Mouse (Mus musculus) hindbrain, embryonic 13.5 days (tissue): ENCODE data around the gene Hoxd4. TPM values are rescaled to one million over a fixed set of nuclear protein-coding genes. Genes with fewer than 3 reads are reported as not detected.

Experiments used
- ATAC-seq: fragments of 200-750 bp; cut with Nextera tagmentation; 2 replicates; pipeline ENCODE4 v1.8.0; 2017; ENCODE audit warnings: moderate TSS enrichment; ENCODE audit not compliant: low FRiP score
- H3K27ac ChIP-seq: fragments of 300-500 bp; sonication (generic); 2 replicates; pipeline ENCODE4 v1.5.1; 2015; ENCODE audit warnings: inconsistent platforms, mild to moderate bottlenecking, moderate library complexity
- H3K27me3 ChIP-seq: fragments of 300-500 bp; sonication (generic); 2 replicates; pipeline ENCODE4 v1.6.1; 2015; ENCODE audit warnings: mild to moderate bottlenecking, inconsistent platforms
- H3K36me3 ChIP-seq: fragments of 300-500 bp; sonication (generic); 2 replicates; pipeline ENCODE4 v1.6.1; 2015; ENCODE audit warnings: mild to moderate bottlenecking, inconsistent platforms
- H3K4me1 ChIP-seq: fragments of 300-500 bp; sonication (generic); replicated peaks from 2 replicates; pipeline ENCODE4 v1.6.1; 2015; ENCODE audit warnings: inconsistent platforms
- H3K4me2 ChIP-seq: fragments of 300-500 bp; sonication (generic); 2 replicates; pipeline ENCODE4 v1.6.1; 2015; ENCODE audit warnings: inconsistent platforms, mild to moderate bottlenecking, moderate library complexity
- H3K4me3 ChIP-seq: fragments of 300-500 bp; sonication (generic); 2 replicates; pipeline ENCODE4 v1.5.1; 2015; ENCODE audit warnings: mild to moderate bottlenecking, inconsistent platforms
- H3K9ac ChIP-seq: fragments of 300-500 bp; sonication (generic); 2 replicates; pipeline ENCODE4 v1.6.1; 2015; ENCODE audit warnings: mild to moderate bottlenecking, inconsistent platforms
- H3K9me3 ChIP-seq: fragments of 300-500 bp; sonication (generic); 2 replicates; pipeline ENCODE4 v1.6.1; 2016; ENCODE audit warnings: inconsistent platforms
- WGBS: fragments of 180-500 bp; shearing (Covaris S2); methylation state at CpG from one replicate; pipeline ENCODE4 v1.1.7; 2015; 5-methylcytosine and 5-hydroxymethylcytosine counted together
- polyA plus RNA-seq: library from polyadenylated mRNA; unstranded; fragments of >200 nt; fragmentation: Nextera tagmentation; extraction: Ambion mirVana; gene quantifications from 2 replicates; pipeline ENCODE4 v1.2.1, GENCODE M21; 2015

The Hoxd4 gene
- polyA plus RNA-seq, 1 experiment from 2014 or later, result 4.2 TPM

DNA sequence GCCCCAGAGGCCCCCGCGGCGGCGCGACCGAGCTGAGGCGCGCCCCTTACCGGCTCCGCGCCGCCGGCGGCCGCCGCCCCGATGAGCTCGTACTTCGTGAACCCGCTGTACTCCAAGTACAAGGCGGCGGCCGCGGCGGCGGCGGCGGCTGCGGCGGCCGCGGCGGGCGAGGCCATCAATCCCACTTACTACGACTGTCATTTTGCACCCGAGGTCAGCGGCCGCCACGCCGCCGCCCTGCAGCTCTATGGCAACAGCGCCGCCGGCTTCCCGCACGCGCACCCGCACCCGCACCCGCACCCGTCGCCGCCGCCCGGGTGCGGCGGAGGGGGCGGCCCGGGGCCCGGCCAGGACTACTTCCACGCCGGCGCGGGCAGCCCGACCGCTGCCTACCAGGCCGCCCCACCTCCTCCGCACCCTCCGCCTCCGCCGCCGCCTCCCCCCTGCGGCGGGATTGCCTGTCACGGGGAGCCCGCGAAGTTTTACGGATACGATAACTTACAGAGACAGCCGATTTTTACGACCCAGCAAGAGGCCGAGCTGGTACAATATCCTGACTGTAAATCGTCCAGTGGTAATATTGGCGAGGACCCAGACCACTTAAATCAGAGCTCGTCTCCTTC is 6.2 kb upstream of the Hoxd4 start:
- peak overlapping the region; percentile 37 for H3K4me3 ChIP-seq
- WGBS, result 0% methylated on average over 39 of the region's 85 CpGs
- no peak for ATAC-seq
- peaks cover 11% of the 10 kb centered on the region for H3K4me1 ChIP-seq
- H3K9ac ChIP-seq, result peak overlapping the region; percentile 53; the same call in 1 of the 2 replicates
- H3K9me3 ChIP-seq, result no peaks in the 10 kb centered on the region
- peak overlapping the region; percentile 53 for H3K27ac ChIP-seq
- H3K36me3 ChIP-seq, result no peaks in the 10 kb centered on the region
- H3K27me3 ChIP-seq, result peaks cover 96% of the 10 kb centered on the region
- peak overlapping the region; percentile 52 for H3K4me2 ChIP-seq

GRCm38 (mm10) chr2:74706393-74706960 is 5.3 kb upstream of the Hoxd4 start:
- WGBS, result 3% methylated on average over 13 of the region's 13 CpGs

DNA sequence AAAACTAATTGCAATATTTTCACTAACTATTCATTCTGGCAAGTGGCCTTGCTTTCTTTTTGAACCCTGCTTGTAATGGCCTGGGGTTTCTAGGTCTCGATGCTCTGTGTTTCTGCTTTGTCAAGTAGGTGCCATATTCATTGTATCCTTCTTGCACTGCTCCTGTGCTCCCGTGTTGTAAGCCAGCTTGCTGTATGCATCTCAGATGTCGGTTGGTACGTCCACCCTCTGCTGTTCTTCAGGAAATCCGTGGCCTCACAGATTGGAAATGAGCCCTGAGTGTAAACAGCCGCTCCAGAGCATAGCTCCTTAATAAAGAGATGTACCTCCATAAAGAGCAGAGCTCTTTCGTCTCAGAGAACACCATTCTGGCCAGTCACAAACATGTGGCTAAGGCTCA is 4.1 kb upstream of the Hoxd4 start:
- Histone ChIP-seq H3K27me3 (peaks cover 97% of the 10 kb centered on the region), H3K36me3 (no peaks in the 10 kb centered on the region), H3K4me1 (peaks cover 18% of the 10 kb centered on the region), H3K4me3 (peak overlapping the region; percentile 7; the same call in 1 of the 2 replicates), H3K4me2 (0 out of 2 replicates have a peak overlapping the region, but pooled peaks have one; percentile 4), H3K9me3 (no peaks in the 10 kb centered on the region), H3K9ac (no peak overlapping the region), H3K27ac (no peak overlapping the region)
- WGBS, result 9% methylated on average over 7 of the region's 7 CpGs
- ATAC-seq, result no peak

More at GRCm38 (mm10) chr2:74706393-74706960, 5.3 kb upstream of the Hoxd4 start:
- no peak for ATAC-seq
- no peaks in the 10 kb centered on the region for H3K36me3 ChIP-seq
- H3K27me3 ChIP-seq, result peaks cover 95% of the 10 kb centered on the region
- 0 out of 2 replicates have a peak overlapping the region, but pooled peaks have one; percentile 11 for H3K4me2 ChIP-seq
- no peaks in the 10 kb centered on the region for H3K9me3 ChIP-seq
- H3K27ac ChIP-seq, result no peak overlapping the region
- H3K9ac ChIP-seq, result no peak overlapping the region
- peaks cover 11% of the 10 kb centered on the region for H3K4me1 ChIP-seq
- H3K4me3 ChIP-seq, result peak overlapping the region; percentile 2; the same call in 1 of the 2 replicates

- Histone ChIP-seq H3K4me2 (no peak overlapping the region), H3K4me3 (no peak overlapping the region)
- WGBS, result 7% methylated on average over 4 of the region's 4 CpGs
Measured at GRCm38 (mm10) chr2:74708676-74709075, 3.1 kb upstream of the Hoxd4 start.

DNA sequence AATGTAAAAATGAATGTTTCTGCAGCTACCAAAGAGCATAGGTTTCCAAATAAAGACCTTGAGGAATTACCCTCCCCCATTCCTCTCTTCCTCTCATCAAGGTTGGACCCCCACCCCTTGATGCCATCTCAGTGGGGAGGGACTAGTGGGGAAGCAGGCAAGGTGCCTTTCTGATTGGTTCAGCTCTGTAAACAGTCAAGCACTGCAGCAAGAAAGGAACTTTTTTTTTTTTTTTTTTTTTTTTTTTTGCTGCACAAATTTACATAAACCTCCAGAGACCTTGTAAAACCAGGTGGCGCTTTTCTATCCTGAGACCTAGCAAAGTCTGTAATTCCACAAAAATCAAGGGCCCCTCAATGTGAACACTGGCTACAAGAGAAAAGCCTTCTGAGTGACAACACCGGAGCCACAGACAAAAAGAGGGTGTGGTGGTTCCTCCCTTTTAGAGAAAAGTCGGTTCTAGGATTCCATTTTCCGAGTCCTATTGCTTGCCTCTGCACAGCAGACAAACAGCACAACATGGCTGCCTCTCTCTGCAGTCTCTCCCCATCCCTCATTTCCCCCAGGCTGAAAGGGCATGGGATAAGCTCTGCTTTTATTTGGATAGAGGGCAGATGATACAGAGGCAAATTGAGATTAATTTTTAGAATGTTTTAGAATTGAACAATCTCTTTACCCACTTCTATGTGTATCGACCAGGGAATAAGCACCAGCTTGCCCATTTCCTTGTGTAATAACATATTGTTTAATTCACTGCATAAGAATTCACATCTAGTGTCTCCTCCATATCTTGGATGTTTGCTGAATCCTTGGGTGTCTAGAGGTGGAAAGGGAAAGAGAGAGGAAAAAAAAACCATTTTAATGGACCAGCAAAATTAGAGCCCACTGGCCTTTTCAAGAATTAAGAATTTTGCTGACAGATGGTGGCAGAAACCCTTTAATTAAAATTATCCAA is 2.0 kb upstream of the Hoxd4 start:
- peaks cover 96% of the 10 kb centered on the region for H3K27me3 ChIP-seq
- 4% methylated on average over 5 of the region's 5 CpGs for WGBS
- no peak overlapping the region for H3K4me2 ChIP-seq
- H3K4me1 ChIP-seq, result peaks cover 18% of the 10 kb centered on the region
- H3K9ac ChIP-seq, result no peak overlapping the region
- H3K36me3 ChIP-seq, result no peaks in the 10 kb centered on the region
- no peaks in the 10 kb centered on the region for H3K9me3 ChIP-seq
- H3K4me3 ChIP-seq, result no peak overlapping the region
- ATAC-seq, result no peak
- no peak overlapping the region for H3K27ac ChIP-seq

More at GRCm38 (mm10) chr2:74708676-74709075, 3.1 kb upstream of the Hoxd4 start:
- Histone ChIP-seq H3K9ac (no peak overlapping the region), H3K27me3 (peaks cover 96% of the 10 kb centered on the region), H3K36me3 (no peaks in the 10 kb centered on the region), H3K27ac (no peak overlapping the region), H3K4me1 (peaks cover 18% of the 10 kb centered on the region), H3K9me3 (no peaks in the 10 kb centered on the region)
- no peak for ATAC-seq

DNA sequence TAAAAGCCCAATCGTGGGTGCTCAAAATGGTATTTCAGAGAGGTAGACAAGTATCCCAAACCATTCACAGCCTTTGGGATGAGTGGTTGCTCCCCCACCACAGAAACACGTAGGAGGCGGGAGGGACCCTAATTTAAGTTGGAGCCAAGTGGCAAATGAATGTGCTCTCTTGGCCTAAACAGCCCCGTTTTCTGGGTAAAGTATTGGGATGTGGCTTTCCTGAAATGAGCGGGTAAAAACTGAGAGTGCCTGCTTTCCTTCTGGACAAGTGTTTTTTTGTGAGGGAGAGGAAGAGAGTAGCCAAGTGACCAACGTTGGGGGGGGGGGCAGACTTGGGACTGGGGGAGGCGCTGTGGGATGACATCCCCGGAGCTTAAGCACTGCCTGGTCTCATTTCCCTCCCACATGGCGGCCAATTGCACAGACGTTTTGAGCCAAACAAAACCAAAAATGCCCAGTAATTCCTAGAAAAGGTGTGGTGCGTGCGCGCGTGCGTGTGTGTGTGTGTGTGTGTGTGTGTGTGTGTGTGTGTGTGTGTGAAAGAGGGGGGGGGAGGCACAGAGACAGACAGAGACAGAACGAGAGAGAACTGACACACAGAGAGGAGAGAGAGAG is 693 bp upstream of the Hoxd4 start:
- Histone ChIP-seq H3K4me1 (peaks cover 10% of the 10 kb centered on the region), H3K9ac (no peak overlapping the region), H3K9me3 (no peaks in the 10 kb centered on the region), H3K27ac (peak overlapping the region; percentile 40; the same call in 1 of the 2 replicates), H3K27me3 (peaks cover 96% of the 10 kb centered on the region), H3K4me2 (peak overlapping the region; percentile 27; the same call in 1 of the 2 replicates), H3K36me3 (no peaks in the 10 kb centered on the region), H3K4me3 (peak overlapping the region; percentile 7; the same call in 1 of the 2 replicates)
- no peak for ATAC-seq
- 1% methylated on average over 16 of the region's 16 CpGs for WGBS

DNA sequence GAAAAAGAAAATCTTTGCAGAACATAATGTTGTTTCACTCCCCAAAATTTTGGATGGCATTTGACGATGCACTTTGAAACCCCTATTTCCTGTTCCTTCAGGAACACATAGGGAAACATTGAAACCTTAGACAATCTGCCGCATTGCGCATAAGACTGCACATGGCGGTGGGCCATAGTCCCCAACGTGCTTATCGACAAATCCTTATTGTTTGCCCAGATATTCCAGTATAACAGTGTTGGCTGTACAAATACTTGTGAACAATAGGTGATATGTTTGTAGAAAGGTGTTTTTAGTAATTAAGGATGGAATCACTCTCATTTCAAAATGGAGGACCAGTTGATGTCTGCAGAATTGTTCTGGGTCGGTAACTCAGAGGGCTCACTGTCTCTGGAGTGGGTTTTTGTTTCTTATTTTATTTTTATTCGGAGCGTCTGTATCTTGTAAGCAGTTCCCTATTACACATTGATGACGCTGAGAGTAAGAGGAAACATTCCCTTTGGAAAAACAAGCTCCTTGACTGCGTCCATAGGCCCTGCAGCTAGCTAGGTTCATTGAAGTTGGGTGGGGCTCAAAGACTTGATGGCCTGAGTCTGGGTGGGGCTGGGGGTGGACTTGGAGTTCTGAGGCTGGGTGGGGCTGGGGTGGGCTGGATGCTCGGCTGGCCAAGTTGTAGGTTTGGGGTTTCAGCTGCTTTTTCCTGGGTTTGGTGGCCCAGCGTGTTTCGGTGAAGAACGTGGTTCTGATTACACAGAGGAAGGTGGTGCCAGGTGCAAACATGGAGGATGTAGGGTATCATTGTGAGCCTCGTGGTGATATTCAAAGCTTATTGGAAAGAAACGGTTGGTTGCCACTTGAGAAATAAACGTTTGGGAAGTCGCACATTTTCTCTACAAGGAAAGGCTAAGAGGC is 1.8 kb downstream of the Hoxd4 start:
- Histone ChIP-seq H3K27me3 (peaks cover 97% of the 10 kb centered on the region), H3K4me3 (peak overlapping the region; percentile 40), H3K36me3 (no peaks in the 10 kb centered on the region), H3K9me3 (no peaks in the 10 kb centered on the region), H3K27ac (peak overlapping the region; percentile 46), H3K4me1 (peaks cover 10% of the 10 kb centered on the region), H3K9ac (no peak overlapping the region), H3K4me2 (0 out of 2 replicates have a peak overlapping the region, but pooled peaks have one; percentile 59)
- no peak for ATAC-seq
- 8% methylated on average over 19 of the region's 19 CpGs for WGBS

DNA sequence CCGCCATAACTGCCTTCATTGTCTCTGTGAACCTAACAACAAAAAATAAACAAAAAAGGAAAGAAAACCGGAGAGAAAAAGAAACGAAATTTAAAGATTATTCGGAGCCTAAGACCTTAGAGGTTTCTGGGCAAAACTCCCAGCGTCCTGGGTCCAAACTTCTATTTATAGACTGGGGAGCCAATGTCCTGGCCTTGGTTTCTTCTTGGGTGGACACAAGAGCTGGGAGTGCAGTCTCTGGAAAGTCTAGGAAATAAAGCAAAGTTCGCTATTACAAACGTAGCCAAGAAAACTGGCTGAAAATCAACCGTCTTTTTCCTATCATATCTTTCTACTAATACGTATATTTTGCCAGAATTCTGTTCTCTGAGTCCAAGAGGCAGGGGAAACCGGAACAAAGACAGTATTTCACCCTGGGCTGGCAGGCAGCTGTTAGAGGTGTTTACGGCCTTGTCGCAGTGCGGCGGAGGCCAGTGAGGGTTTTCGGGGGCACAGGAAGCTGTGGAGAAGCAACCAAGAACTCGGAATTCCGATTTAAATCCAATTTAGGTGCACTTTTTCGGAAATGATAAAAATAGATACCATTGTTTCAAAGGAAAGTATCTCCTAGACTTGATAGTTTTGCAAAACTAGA is 2.5 kb downstream of the Hoxd4 start:
- 4% methylated on average over 18 of the region's 18 CpGs for WGBS
- peak overlapping the region; percentile 59; the same call in 1 of the 2 replicates for H3K4me2 ChIP-seq
- H3K36me3 ChIP-seq, result no peaks in the 10 kb centered on the region
- peaks cover 10% of the 10 kb centered on the region for H3K4me1 ChIP-seq
- peak overlapping the region; percentile 46 for H3K27ac ChIP-seq
- H3K9me3 ChIP-seq, result no peaks in the 10 kb centered on the region
- H3K27me3 ChIP-seq, result peaks cover 97% of the 10 kb centered on the region
- ATAC-seq, result no peak
- H3K9ac ChIP-seq, result peak overlapping the region; percentile 29
- H3K4me3 ChIP-seq, result peak overlapping the region; percentile 40

- Histone ChIP-seq H3K9ac (peak overlapping the region; percentile 29; the same call in 1 of the 2 replicates), H3K27me3 (peaks cover 97% of the 10 kb centered on the region), H3K9me3 (no peaks in the 10 kb centered on the region), H3K4me2 (peak overlapping the region; percentile 59), H3K4me3 (peak overlapping the region; percentile 40), H3K27ac (0 out of 2 replicates have a peak overlapping the region, but pooled peaks have one; percentile 23), H3K4me1 (peaks cover 10% of the 10 kb centered on the region), H3K36me3 (no peaks in the 10 kb centered on the region)
- ATAC-seq, result 0 out of 2 replicates have a peak, but pooled peaks have one; percentile 61
- WGBS, result 2% methylated on average over 14 of the region's 14 CpGs
Measured at GRCm38 (mm10) chr2:74714881-74715280, 3.2 kb downstream of the Hoxd4 start.

DNA sequence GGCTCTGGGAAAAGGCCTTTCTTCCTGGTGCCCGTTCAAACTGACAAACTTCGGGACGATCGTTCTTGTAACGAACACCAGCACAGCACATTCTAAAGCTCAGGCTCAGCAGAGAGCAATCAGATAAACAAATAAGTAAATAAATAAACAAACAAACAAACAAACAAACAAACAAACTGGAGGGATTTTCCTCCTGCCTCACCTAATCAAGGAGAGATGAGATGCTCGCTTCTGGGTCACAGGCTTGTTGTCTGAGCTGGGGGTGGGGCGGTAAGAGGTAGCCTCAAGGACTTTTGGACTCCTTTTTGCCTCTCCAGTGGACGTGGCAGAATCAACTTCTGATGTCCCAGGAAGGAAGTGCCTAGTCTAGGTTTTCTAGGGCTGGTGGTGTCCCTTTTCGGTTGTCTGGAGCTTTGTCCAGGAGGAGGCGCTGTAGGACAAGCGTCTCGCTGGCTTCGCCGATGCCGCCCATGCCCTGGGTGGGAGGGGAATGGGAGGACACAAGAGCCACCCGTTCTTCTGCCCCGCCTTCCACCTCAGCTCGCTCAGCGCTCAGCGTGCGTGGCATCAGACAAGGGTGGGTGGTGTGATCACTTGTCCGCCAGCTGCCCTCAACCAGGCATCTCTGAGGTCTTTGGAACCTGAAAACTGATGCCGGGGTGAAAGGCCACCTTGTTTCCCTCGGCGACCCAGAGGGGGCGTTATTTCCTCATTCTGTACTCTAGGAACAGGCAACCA is 3.9 kb downstream of the Hoxd4 start:
- peak overlapping the region; percentile 59 for H3K4me2 ChIP-seq
- no peaks in the 10 kb centered on the region for H3K9me3 ChIP-seq
- ATAC-seq, result peak; percentile 85
- H3K4me3 ChIP-seq, result peak overlapping the region; percentile 40
- 2% methylated on average over 26 of the region's 26 CpGs for WGBS
- peaks cover 97% of the 10 kb centered on the region for H3K27me3 ChIP-seq
- H3K4me1 ChIP-seq, result peaks cover 10% of the 10 kb centered on the region
- H3K9ac ChIP-seq, result peak overlapping the region; percentile 58
- no peak overlapping the region for H3K27ac ChIP-seq
- H3K36me3 ChIP-seq, result no peaks in the 10 kb centered on the region
